Mouse (Mus musculus) erythroblast, embryonic 14.5 days (primary cell): ENCODE results near the gene Shisal2a.

Experiments
- GATA1 ChIP-seq: IDR thresholded peaks from 2 replicates; pipeline ENCODE4 v1.6.1; 2012; ENCODE audit warnings: low read length, inconsistent platforms, mixed read lengths
- TAL1 ChIP-seq: IDR thresholded peaks from 3 replicates; pipeline ENCODE4 v1.6.1; 2012; ENCODE audit warnings: low read length, inconsistent platforms, mixed read lengths

DNA sequence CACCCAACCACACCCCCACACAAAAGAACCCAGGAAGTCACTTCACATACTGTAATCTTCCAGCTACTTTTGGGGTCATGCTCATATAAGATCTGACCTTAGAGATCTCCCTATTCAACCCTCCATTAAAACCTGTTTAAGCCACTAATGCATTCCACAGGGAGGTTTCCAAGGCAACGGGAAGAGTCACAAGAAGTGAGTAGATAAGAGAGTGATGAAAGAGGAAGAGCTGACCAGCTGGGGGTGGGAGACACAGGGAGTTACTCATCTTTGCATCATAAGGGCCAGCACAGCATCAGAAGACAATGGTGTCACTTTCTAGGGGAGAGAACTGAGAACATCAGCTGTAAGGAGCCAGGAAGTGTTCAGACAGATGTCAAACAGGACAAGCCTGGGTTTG is 3.0 kb downstream of the Shisal2a start:
- TF ChIP-seq GATA1 (no peak), TAL1 (no peak)
